Mouse (Mus musculus): ENCODE data around the gene Zbtb7a. TPM values are rescaled to one million over a fixed set of nuclear protein-coding genes. Genes with fewer than 3 reads are reported as not detected.

Gene Zbtb7a
- 47.6 and 80.0 TPM in 2 replicates for polyA plus RNA-seq (2012; rRNA removed)

- DNase-seq (ENCODE audit: low read depth, low spot score): no peak
- WGBS: 4% methylated on average over 41 of the region's 41 CpGs
Observed at GRCm38 (mm10) chr10:81134966-81135681, at the start of gene Zbtb7a. Gene Zbtb7a, plus strand, starts transcription at chr10:81135220.

- no peak for DNase-seq (ENCODE audit: low read depth, low spot score)
- WGBS: 47% methylated on average over 2 of the region's 2 CpGs
Observed at GRCm38 (mm10) chr10:81087021-81087420, 48.0 kb upstream of the Zbtb7a start.

- WGBS: 54% methylated on average over 2 of the region's 2 CpGs
- no peak for DNase-seq (ENCODE audit: low read depth, low spot score)
Observed at GRCm38 (mm10) chr10:81089216-81089615, 45.8 kb upstream of the Zbtb7a start.

DNA sequence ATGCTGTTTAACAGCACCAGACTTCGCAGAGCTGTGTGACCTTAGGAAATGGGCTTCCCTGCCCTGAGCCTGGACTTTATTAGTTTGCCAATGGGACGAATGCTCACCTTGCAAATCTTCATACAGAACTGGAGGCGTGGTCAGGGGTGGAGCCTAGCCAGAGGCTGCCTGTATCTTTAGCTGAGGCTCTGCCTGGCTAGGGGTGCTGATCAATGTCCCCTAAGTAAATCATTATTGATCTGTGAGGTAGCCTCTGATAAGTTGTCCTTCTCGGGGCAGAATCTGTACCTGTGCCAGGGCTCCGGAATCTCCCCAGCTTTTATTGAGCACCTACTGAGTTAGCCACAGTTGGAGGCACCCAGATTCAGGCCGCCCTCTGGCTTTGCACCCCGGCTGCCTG is 44.4 kb upstream of the Zbtb7a start:
- DNase-seq (ENCODE audit: low read depth, low spot score): no peak
- WGBS: 53% methylated on average over 7 of the region's 7 CpGs

DNA sequence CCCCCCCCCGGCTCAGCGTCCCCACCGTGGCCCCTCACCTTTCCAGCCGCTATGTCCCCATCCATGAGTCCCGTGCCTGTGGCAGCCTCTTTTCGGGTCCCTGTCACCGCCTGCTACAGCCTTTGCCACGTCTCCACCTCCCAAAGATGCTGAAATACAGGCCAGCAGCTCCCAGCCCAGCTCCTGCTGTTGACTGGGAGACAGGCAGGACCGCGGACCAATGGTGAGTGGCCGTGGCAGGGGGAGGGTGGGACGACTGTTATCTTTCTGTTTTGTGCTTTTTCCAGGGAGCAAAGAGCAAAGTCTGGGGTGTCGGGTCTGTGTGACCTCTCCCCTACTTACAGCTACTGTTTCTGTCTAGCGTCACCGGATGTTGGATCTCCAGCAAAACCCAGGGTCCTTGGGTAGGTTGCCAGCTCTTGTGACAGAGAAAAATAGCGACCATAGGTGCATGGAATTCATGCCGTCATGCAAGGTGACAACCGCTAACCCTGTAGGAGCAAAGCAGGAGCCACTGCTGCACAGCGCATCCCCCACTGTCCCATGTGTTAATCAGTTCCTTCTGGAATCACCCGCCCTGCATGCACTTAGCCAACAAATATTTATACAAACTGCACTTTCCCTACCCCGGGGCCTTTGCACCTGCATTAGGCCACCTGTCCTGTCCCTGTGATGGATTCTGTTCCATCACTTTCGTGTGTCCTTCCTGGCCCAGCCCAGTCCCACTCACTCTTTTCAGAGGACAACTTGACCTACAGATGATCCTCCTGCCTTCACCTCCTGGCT is 42.4 kb upstream of the Zbtb7a start:
- 29% methylated on average over 22 of the region's 22 CpGs for WGBS
- peak; percentile 45 for DNase-seq (ENCODE audit: low read depth, low spot score)

GRCm38 (mm10) chr10:81094931-81095678 is 39.9 kb upstream of the Zbtb7a start:
- WGBS: 46% methylated on average over 9 of the region's 9 CpGs
- no peak for DNase-seq (ENCODE audit: low read depth, low spot score)

DNA sequence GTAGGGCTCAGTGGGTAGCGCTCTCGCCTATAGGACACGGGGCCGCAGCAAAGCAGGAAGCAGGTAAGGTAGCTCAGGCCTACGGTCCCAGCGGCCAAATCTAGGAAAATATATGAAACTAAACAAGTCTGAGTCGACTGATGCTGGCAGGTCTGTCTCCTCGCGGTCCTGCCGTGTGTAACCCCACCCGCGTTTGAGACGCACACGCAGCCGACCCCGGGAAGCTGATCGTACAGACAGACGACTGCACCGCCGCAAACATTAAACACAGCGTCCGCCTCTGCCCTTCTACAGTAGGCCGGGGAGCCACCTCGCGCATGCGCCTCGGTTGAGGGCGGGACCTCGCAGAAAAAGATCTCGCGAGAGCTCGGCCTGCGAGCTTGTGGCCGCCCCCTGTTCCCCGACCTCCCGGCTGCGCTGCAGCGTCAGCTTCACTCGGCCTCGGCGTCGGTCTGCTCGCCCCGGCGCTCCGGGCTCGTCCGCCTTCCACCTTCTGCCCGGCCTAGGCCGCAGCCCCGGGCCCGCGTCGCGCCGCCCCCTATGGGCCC is 29.4 kb upstream of the Zbtb7a start, which contains the start of gene Map2k2:
Map2k2 (plus strand) TSS at position 351 of the 548 bp plus-strand sequence.
- WGBS: under 1% methylated on average over 55 of the region's 56 CpGs
- no peak for DNase-seq (ENCODE audit: low read depth, low spot score)

- no peak for DNase-seq (ENCODE audit: low read depth, low spot score)
- under 1% methylated on average over 35 of the region's 35 CpGs for WGBS
Observed at GRCm38 (mm10) chr10:81106113-81106721, 28.8 kb upstream of the Zbtb7a start.

- DNase-seq (ENCODE audit: low read depth, low spot score): no peak
- WGBS: 94% methylated on average over 6 of the region's 6 CpGs
Observed at GRCm38 (mm10) chr10:81112946-81113345, 22.1 kb upstream of the Zbtb7a start.

DNA sequence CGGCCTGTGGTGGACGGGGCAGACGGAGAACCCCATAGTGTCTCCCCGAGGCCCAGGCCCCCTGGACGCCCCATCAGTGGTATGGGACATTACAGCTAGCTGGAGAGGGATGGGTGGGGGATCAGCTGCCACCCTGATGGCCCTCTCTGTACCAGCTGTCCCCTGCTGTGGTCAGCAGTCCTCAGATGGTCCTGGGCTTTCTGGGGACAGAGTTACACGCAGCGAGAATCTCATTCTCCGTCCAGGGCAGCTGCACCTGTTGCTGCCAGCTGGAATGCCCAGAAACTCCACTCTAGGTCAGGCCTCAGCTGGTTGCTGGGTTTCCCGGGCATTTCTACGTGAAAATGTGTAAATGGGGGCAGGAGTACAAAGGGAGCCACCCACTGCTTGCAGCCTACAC is 15.4 kb upstream of the Zbtb7a start:
- WGBS: 93% methylated on average over 10 of the region's 10 CpGs
- DNase-seq (ENCODE audit: low read depth, low spot score): no peak

GRCm38 (mm10) chr10:81120650-81121049 is 14.4 kb upstream of the Zbtb7a start:
- WGBS: 89% methylated on average over 7 of the region's 7 CpGs

GRCm38 (mm10) chr10:81122889-81123288 is 12.1 kb upstream of the Zbtb7a start:
- WGBS: 60% methylated on average over 2 of the region's 2 CpGs
- DNase-seq (ENCODE audit: low read depth, low spot score): no peak

More at GRCm38 (mm10) chr10:81120650-81121049, 14.4 kb upstream of the Zbtb7a start:
- DNase-seq (ENCODE audit: low read depth, low spot score): no peak

DNA sequence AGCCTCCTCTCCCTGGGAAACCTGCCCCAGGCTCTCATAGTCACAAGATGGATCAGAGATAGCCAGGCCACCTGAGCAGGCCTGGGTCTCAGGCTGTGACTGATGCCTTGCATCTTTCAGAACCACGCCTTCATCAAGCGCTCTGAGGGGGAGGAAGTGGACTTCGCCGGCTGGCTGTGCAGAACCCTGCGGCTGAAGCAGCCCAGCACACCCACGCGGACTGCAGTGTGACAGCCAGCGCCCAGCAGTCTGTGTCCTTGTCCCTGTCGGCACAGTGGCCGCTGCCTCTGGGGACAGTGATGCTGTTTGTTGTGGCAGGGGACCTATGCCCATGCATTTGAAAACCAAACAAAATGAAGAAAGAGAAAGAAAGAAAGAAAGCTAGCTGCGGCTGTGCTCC is 11.5 kb upstream of the Zbtb7a start:
- DNase-seq (ENCODE audit: low read depth, low spot score): no peak
- WGBS: 71% methylated on average over 11 of the region's 11 CpGs

DNA sequence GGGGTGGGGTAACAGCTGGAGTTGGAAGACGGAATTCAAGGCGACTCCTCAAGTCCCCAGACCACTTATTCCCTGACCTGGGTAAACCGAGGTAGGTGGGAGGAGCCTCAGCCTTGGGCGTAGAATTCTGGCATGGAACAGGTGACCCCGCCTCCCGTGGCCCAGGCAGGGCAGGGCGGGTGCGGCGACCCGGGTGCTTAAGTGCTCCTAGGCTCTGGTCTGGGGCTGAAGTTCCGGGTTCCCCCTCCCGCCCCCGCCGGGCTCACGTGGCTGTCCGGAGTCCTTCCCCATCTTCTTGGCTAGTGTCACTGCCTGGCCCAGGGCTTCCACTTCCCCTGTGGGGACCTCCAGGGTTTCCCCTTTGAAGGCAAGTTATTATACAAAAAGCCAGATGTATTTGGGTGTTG is 836 bp upstream of the Zbtb7a start:
- WGBS: 2% methylated on average over 16 of the region's 16 CpGs
- no peak for DNase-seq (ENCODE audit: low read depth, low spot score)

DNA sequence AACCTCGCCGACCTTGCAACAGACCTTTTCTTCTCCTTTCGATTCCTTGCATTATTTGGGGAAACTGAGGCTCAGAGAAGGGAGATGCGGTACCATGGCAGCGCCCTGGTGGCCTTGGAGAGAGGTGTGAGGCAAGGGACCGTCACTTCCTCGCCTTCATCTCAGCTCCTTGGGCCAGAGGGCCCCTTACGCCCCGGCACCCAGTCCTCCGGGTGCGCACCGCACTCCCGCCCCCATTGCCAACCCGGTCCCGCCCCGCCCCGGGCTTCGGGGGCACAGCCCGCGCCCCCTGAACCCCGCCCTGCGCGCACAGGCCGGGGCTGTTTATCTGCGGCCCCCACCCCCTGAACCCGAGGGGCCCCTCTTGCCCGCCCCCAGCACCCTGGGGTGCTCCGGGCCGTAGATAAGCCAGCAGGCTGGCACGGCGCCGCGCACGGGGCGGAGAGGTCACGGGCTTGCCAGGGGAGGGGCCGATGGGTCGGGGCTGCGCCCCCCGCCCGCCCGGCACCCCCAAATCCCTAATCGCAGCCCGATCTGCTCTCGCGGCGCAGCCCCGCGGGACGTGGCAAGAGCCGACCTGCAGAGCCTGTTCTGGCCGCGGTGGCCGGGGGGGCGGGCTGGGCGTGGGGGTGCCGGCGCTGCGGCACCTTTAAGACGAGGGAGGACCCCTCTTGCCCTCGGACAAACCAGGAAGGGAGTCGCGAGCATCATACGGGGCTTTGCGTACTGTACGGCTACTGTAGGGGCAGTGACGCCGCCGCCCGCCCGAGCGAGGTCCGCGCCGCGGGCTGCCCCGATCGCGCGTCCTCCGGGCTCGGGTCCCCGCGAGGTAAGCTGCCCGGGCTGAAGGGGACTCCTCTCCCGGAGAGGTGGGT is 1.0 kb downstream of the Zbtb7a start:
- 1% methylated on average over 86 of the region's 86 CpGs for WGBS
- DNase-seq (ENCODE audit: low read depth, low spot score): no peak

- DNase-seq (ENCODE audit: low read depth, low spot score): no peak
- under 1% methylated on average over 49 of the region's 50 CpGs for WGBS
Observed at GRCm38 (mm10) chr10:81136706-81137231, 1.7 kb downstream of the Zbtb7a start.

DNA sequence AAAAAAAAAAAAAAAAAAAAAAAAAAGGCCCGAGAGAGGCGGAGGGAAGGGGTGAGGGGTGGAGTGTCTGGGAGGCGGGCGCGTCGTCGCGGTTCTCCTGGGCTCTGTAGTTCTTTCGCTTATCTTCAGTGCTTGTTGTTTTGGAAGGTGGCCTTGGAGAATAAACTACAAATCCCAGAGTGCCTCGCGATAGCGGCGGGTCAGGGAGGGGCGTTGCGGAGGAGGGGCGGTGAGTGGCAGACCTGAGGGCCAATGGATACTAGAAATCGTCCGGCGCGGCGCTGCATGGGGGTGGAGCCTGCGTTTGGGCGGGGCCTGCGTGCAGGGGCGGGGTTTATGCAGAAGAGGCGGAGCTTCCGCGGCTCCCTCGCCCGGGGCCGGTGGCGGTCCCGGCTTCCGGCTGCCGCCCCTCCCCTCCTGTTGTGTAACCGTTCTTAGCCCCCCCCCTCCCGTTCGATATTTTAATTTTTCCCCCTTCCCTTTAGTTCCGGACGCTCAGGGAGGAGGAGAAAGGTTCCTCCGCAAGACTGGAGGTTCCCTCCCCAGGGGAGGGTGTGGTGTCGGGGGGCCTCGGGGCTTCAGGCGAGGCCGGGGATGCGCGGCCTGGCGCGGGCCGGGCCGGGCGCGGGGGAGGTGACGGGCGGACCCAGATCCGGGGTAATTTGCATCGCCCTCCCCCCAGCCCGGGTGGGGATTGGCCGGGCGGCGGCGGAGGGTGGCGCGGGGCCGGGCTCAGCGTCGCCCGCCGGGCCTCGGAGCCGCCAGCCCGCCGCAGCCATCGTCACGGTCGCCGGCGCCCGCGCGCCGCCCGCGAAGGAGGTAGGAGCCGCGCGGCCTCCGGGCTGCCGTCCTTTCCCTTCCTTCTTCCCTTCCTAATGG is 2.5 kb downstream of the Zbtb7a start:
- DNase-seq (ENCODE audit: low read depth, low spot score): peak; percentile 91
- WGBS: 1% methylated on average over 89 of the region's 89 CpGs

Measured in large intestine, adult 2 months (tissue).